ENCODE assay signal across 22 mouse cellular contexts in the genomic region with DNA sequence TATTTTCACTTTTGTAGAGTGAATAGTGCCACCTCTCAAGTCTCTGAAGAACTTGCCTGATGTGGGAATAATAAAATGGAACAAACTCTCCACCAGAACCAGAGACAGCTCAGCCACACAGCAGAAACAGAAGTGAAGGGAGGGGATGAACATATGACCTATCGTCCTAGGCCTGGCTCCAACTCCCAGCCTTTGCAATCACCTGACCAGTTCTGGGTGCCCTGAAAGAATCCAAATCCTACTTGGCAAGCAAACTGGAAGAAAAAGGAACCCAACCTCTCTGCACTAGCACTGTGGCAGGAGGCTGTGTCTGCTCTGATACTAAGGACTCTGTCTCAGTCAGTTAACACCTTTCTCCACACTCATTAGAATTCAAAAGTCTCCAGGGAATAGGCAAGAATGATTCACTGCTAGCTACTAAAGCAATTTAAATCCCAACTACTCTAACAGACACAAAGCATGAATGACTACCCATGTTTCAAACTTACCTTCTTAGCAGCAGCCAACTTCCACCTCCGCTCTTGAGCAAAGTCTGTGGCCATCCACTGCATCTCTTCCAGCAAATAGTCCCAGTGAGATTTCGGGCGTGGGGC.
"Had no signal": no experiment of that assay in that cellular context is flagged by ENCODE, and none has a peak within 500 bp of the region (broad histone marks: within the 10 kb centered on the region; RNA-seq: fewer than 3 reads in every experiment).

No protein-coding gene starts in this region.

- ATAC-seq: lung, postnatal 0 days; midbrain, embryonic 15.5 days had no signal

- H3K4me2 ChIP-seq: kidney, embryonic 15.5 days; limb, embryonic 13.5 days; liver, embryonic 13.5 days; lung, embryonic 14.5 days; midbrain, embryonic 12.5 days; midbrain, embryonic 15.5 days; neural tube, embryonic 12.5 days; neural tube, embryonic 15.5 days; stomach, embryonic 15.5 days had no signal

- H3K4me3 ChIP-seq: kidney, embryonic 15.5 days; layer of hippocampus, adult 2 months; limb, embryonic 10.5 days; limb, embryonic 13.5 days; liver, embryonic 13.5 days; midbrain, embryonic 12.5 days; midbrain, embryonic 15.5 days; neural tube, embryonic 12.5 days; neural tube, embryonic 15.5 days; stomach, embryonic 15.5 days had no signal

- H3K9ac ChIP-seq: kidney, embryonic 15.5 days; limb, embryonic 13.5 days; liver, embryonic 13.5 days; lung, embryonic 14.5 days; midbrain, embryonic 12.5 days; midbrain, embryonic 15.5 days; neural tube, embryonic 12.5 days; neural tube, embryonic 15.5 days; stomach, embryonic 15.5 days had no signal

- H3K4me1 ChIP-seq: kidney, embryonic 15.5 days; limb, embryonic 10.5 days; limb, embryonic 13.5 days; liver, embryonic 13.5 days; midbrain, embryonic 12.5 days; midbrain, embryonic 15.5 days; neural tube, embryonic 12.5 days; neural tube, embryonic 15.5 days; stomach, embryonic 15.5 days had no signal

- DNase-seq: kidney, postnatal 10 days; kidney, postnatal 4 days; layer of hippocampus, adult 9-11 months; liver; liver, embryonic 13.5 days; lung, embryonic 14.5 days; retina, postnatal 1 day; right cerebral cortex, postnatal 25 days; spleen, adult 18-20 months; thymus, adult 18-20 months; thymus, postnatal 36 days had no signal

- H3K27me3 ChIP-seq: kidney, embryonic 15.5 days; limb, embryonic 13.5 days; liver, embryonic 13.5 days; midbrain, embryonic 12.5 days; midbrain, embryonic 15.5 days; neural tube, embryonic 12.5 days; neural tube, embryonic 15.5 days; stomach, embryonic 15.5 days had no signal

- H3K9me3 ChIP-seq: kidney, embryonic 15.5 days; limb, embryonic 10.5 days; limb, embryonic 13.5 days; liver, embryonic 13.5 days; midbrain, embryonic 12.5 days; midbrain, embryonic 15.5 days; neural tube, embryonic 12.5 days; neural tube, embryonic 15.5 days; stomach, embryonic 15.5 days had no signal

- H3K27ac ChIP-seq: kidney, embryonic 15.5 days; layer of hippocampus, adult 2 months; limb, embryonic 10.5 days; limb, embryonic 13.5 days; liver, embryonic 13.5 days; macrophage; midbrain, embryonic 12.5 days; midbrain, embryonic 15.5 days; neural tube, embryonic 12.5 days; neural tube, embryonic 15.5 days; stomach, embryonic 15.5 days had no signal
